Mouse (Mus musculus) MEL (cell line): Measurements from ENCODE around the gene Gdi1. TPM values are rescaled to one million over a fixed set of nuclear protein-coding genes. Genes with fewer than 3 reads are reported as not detected.

ENCODE experiments used
- DNase-seq: peaks from one replicate; pipeline ENCODE4 v3.0.0; 2011; ENCODE audit warnings: low read depth, low spot score
- H3K27ac ChIP-seq: 2 replicates; pipeline ENCODE4 v1.5.1; 2012; ENCODE audit warnings: low read depth, mild to moderate bottlenecking, control low read depth, low read length, moderate library complexity; ENCODE audit not compliant: control insufficient read depth
- H3K27me3 ChIP-seq, 2 experiments: fragments of 150-350 bp in 1 of 2; sonication (generic) in 1 of 2; 2 replicates each; pipeline ENCODE4 v1.6.1; 2012; ENCODE audit warnings: low read length in 2 of 2, mild to moderate bottlenecking in 2 of 2, improper control_type of control experiment in 1 of 2, moderate library complexity in 1 of 2; ENCODE audit not compliant: insufficient read depth in 2 of 2, control insufficient read depth in 1 of 2
- H3K36me3 ChIP-seq, 2 experiments: 2 replicates each; pipeline ENCODE4 v1.6.1; 2012 to 2014; ENCODE audit warnings: low read length in 2 of 2, improper control_type of control experiment in 1 of 2, inconsistent platforms in 1 of 2, mild to moderate bottlenecking in 1 of 2; ENCODE audit not compliant: insufficient read depth in 2 of 2, control insufficient read depth in 1 of 2
- H3K4me1 ChIP-seq, 2 experiments: fragments of 150-350 bp in 1 of 2; sonication (generic) in 1 of 2; 2 replicates each; pipeline ENCODE4 v1.6.1; 2012; ENCODE audit warnings: low read length in 2 of 2, improper control_type of control experiment in 1 of 2, mild to moderate bottlenecking in 1 of 2; ENCODE audit not compliant: insufficient read depth in 2 of 2, control insufficient read depth in 1 of 2
- H3K4me3 ChIP-seq, 2 experiments: fragments of 150-350 bp in 1 of 2; sonication (generic) in 1 of 2; 2 replicates each; pipeline ENCODE4 v1.5.1; 2012; ENCODE audit warnings: low read depth in 2 of 2, low read length in 2 of 2, mild to moderate bottlenecking in 2 of 2, moderate library complexity in 2 of 2, control low read depth in 1 of 2, improper control_type of control experiment in 1 of 2; ENCODE audit not compliant: control insufficient read depth in 1 of 2, insufficient read depth in 1 of 2
- H3K79me2 ChIP-seq: 2 replicates; pipeline ENCODE4 v1.6.1; 2012; ENCODE audit warnings: mild to moderate bottlenecking, low read length, moderate library complexity; ENCODE audit not compliant: control insufficient read depth, poor library complexity, insufficient read depth
- H3K9ac ChIP-seq: 2 replicates; pipeline ENCODE4 v1.6.1; 2012; ENCODE audit warnings: low read depth, mild to moderate bottlenecking, control low read depth, low read length, moderate library complexity; ENCODE audit not compliant: control insufficient read depth, poor library complexity, severe bottlenecking
- H3K9me3 ChIP-seq: fragments of 150-350 bp; sonication (generic); replicated peaks from 2 replicates; pipeline ENCODE4 v1.6.1; 2012; ENCODE audit warnings: mild to moderate bottlenecking, low read length, improper control_type of control experiment, moderate library complexity; ENCODE audit not compliant: insufficient read depth
- BHLHE40 ChIP-seq: IDR thresholded peaks from 2 replicates; pipeline ENCODE4 v1.6.1; 2012; ENCODE audit warnings: low read depth, mild to moderate bottlenecking, inconsistent platforms, low read length, improper control_type of control experiment, borderline replicate concordance
- CHD1 ChIP-seq: IDR thresholded peaks from 2 replicates; pipeline ENCODE4 v1.6.1; 2012; ENCODE audit warnings: low read depth, mild to moderate bottlenecking, inconsistent platforms, low read length, improper control_type of control experiment
- CHD2 ChIP-seq: IDR thresholded peaks from 2 replicates; pipeline ENCODE4 v1.6.1; 2011; ENCODE audit warnings: low read length, improper control_type of control experiment
- E2F4 ChIP-seq: IDR thresholded peaks from 2 replicates; pipeline ENCODE4 v1.6.1; 2011; ENCODE audit warnings: low read depth, low read length, improper control_type of control experiment, borderline replicate concordance
- EP300 ChIP-seq, 2 experiments: IDR thresholded peaks; 2 replicates each; pipeline ENCODE4 v1.6.1; 2011; ENCODE audit warnings: improper control_type of control experiment in 2 of 2, low read length in 2 of 2, low read depth in 1 of 2, mild to moderate bottlenecking in 1 of 2
- ETS1 ChIP-seq: IDR thresholded peaks from 2 replicates; pipeline ENCODE4 v1.6.1; 2012; ENCODE audit warnings: low read depth, mild to moderate bottlenecking, inconsistent platforms, low read length, improper control_type of control experiment, moderate library complexity
- MAFK ChIP-seq: IDR thresholded peaks from 2 replicates; pipeline ENCODE4 v1.6.1; 2011; ENCODE audit warnings: low read depth, mild to moderate bottlenecking, low read length, improper control_type of control experiment, borderline replicate concordance
- MAX ChIP-seq: IDR thresholded peaks from 2 replicates; pipeline ENCODE4 v1.6.1; 2011; ENCODE audit warnings: low read length, improper control_type of control experiment
- MYC ChIP-seq: IDR thresholded peaks from 2 replicates; pipeline ENCODE4 v1.6.1; 2011; ENCODE audit warnings: low read depth, mild to moderate bottlenecking, low read length, improper control_type of control experiment, moderate library complexity
- NELFE ChIP-seq: IDR thresholded peaks from 2 replicates; pipeline ENCODE4 v1.6.1; 2011; ENCODE audit warnings: low read depth, low read length, improper control_type of control experiment
- POLR2A ChIP-seq, 2 experiments: IDR thresholded peaks; 2 replicates each; pipeline ENCODE4 v1.6.1; 2011 to 2012; ENCODE audit warnings: low read length in 2 of 2, mild to moderate bottlenecking in 2 of 2, control low read depth in 1 of 2, improper control_type of control experiment in 1 of 2, low read depth in 1 of 2, moderate library complexity in 1 of 2; ENCODE audit not compliant: control insufficient read depth in 1 of 2, insufficient read depth in 1 of 2, poor library complexity in 1 of 2
- POLR2AphosphoS2 ChIP-seq: IDR thresholded peaks from 2 replicates; pipeline ENCODE4 v1.6.1; 2011; ENCODE audit warnings: low read length, improper control_type of control experiment
- RCOR1 ChIP-seq: IDR thresholded peaks from 2 replicates; pipeline ENCODE4 v1.6.1; 2012; ENCODE audit warnings: low read depth, mild to moderate bottlenecking, inconsistent platforms, low read length, improper control_type of control experiment
- SIN3A ChIP-seq: IDR thresholded peaks from 2 replicates; pipeline ENCODE4 v1.6.1; 2012; ENCODE audit warnings: low read length, improper control_type of control experiment, inconsistent platforms
- USF2 ChIP-seq, 2 experiments: IDR thresholded peaks; 2 replicates each; pipeline ENCODE4 v1.6.1; 2011 to 2012; ENCODE audit warnings: improper control_type of control experiment in 2 of 2, low read length in 2 of 2, borderline replicate concordance in 1 of 2, inconsistent platforms in 1 of 2, low read depth in 1 of 2, mild to moderate bottlenecking in 1 of 2; ENCODE audit not compliant: insufficient read depth in 1 of 2
- ZC3H11A ChIP-seq: IDR thresholded peaks from 2 replicates; pipeline ENCODE4 v1.6.1; 2012; ENCODE audit warnings: low read depth, mild to moderate bottlenecking, inconsistent platforms, low read length, improper control_type of control experiment
- ZKSCAN1 ChIP-seq: IDR thresholded peaks from 2 replicates; pipeline ENCODE4 v1.6.1; 2012; ENCODE audit warnings: low read depth, mild to moderate bottlenecking, inconsistent platforms, low read length, improper control_type of control experiment, moderate library complexity
- ZMIZ1 ChIP-seq: IDR thresholded peaks from 2 replicates; pipeline ENCODE4 v1.6.1; 2012; ENCODE audit warnings: low read depth, mild to moderate bottlenecking, inconsistent platforms, low read length, improper control_type of control experiment, moderate library complexity
- ZNF384 ChIP-seq: IDR thresholded peaks from 2 replicates; pipeline ENCODE4 v1.6.1; 2012; ENCODE audit warnings: low read depth, mild to moderate bottlenecking, inconsistent platforms, low read length, improper control_type of control experiment
- polyA plus RNA-seq, 2 experiments: library from polyadenylated mRNA; stranded (reverse) in 1 of 2; unstranded in 1 of 2; fragments of >175 nt in 1 of 2; fragments of >200 nt in 1 of 2; gene quantifications; 2 replicates each; pipeline versions ENCODE4 v1.2.1 to v1.2.4; 2012; ENCODE audit warnings: low replicate concordance in 2 of 2, low read depth in 1 of 2; ENCODE audit not compliant: insufficient read length in 2 of 2, insufficient read depth in 1 of 2, missing spikeins in 1 of 2
- total RNA-seq: library from RNA; depleted of rRNA; stranded (reverse); fragments of 300-350 nt; gene quantifications from 2 replicates; pipeline ENCODE4 v1.2.3, GENCODE M21; 2012

Gene Gdi1
- total and polyA plus RNA-seq, 3 experiments = 5.2 to 24.5 TPM; not detected in 1

DNA sequence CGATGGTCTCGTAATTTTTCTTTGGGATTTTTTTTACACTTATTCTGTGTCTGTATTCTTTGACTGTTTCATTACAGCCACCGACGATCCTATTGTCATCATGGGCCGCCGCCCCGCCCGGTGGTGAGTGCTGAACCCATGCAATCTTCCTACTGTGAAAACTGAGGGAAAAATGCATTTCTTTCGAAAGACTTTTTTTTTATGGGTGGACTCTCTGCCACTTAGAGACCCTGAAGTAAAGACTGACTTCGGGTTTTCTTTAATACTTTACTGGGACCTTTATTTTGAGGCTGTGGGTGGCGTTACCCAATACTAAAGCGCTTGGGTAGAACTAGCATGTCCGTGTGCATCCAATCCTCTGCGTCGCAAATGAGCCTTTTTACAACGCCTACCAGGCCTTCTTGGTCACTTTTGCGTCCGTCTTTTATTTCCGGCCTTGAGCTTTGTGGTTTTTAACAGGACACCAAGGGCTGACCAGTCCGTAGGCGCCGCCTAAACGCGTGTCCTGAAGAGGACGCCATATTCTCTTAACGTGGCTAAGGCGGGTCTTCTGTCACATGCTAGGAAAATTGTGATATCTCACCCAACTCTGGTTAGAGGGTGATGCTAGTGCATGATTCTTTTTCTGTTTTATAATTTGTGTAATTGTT lies 33.8 kb upstream of the Gdi1 start:
- Histone ChIP-seq H3K27ac (peak overlapping the region; percentile 95), H3K9ac (peak overlapping the region; percentile 95), H3K27me3 (no peaks in the 10 kb centered on the region), H3K79me2 (peaks cover 19% of the 10 kb centered on the region), H3K36me3 (peaks cover 0 to 7% of the 10 kb centered on the region in 2 experiments; a peak in 1 of 4 replicates), H3K4me3 (peak overlapping the region; percentile 67 to 91), H3K9me3 (no peaks in the 10 kb centered on the region), H3K4me1 (peaks cover 0 to 7% of the 10 kb centered on the region in 2 experiments; a peak in 3 of 4 replicates)
- DNase-seq = peak; percentile 55
- TF ChIP-seq MYC (0 out of 2 replicates have a peak, but pooled peaks have one; percentile 33), POLR2AphosphoS2 (peak; percentile 89; the same call in 1 of the 2 replicates), CHD1 (peak; percentile 98), SIN3A (peak; percentile 7; the same call in 1 of the 2 replicates), MAX (peak; percentile 5; the same call in 1 of the 2 replicates), ZC3H11A (no peak), BHLHE40 (no peak), EP300 (IDR thresholded peaks at IDR 0.05; ENCODE audit: low read depth in 1 of 2, low read length in 2 of 2) (peak in 1 of 2 experiments; percentile 34; a peak in 1 of 4 replicates)

DNA sequence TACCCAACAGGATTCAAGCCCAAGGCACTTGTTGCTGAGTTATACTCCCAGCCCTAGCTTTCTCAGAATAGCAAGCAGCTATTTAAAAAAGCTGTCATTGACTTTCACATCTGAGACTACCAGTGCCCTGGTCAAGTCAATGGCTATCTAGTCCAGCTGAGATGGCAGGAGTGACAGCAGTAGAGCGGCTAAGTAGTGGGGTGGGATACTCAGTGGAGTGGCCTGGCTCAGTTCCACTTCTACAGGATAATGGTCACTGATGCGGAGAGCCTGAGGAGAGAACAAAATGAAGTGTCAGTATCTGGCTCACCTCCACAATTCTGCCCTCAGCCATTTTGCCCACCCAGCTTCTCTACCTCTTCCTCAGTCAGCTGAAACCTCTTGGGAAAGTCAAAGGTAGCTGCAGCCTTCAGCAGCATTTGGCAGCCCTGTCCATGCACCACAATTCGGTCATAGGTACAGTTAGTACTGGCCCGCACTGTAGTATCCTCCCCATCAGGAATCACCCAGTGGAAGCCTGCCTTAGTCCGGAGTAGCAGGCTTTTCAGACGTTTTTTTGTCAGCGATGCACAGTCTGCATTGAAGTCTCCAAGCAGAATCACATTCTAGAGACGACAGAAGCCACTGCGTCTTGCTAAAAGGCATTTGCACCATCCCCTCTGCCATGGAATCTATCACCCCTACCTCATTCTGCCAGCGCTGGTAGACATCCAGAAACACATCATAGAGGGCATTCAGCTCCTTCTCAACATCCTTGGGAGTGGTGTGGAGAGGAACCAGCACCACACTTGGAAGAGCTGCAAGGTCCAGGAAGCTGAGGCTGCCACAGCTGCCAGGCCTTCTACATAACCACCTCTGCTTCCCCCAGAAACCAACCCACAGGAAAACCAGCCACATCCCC lies 31.1 kb upstream of the Gdi1 start:
- TF ChIP-seq CHD2 (peak; percentile 37; the same call in 1 of the 2 replicates), NELFE (peak; percentile 14; the same call in 1 of the 2 replicates), E2F4 (0 out of 2 replicates have a peak, but pooled peaks have one; percentile 66), RCOR1 (no peak), POLR2A (IDR thresholded peaks at IDR 0.05; ENCODE audit: control insufficient read depth in 1 of 2, insufficient read depth in 1 of 2, low read depth in 1 of 2, low read length in 2 of 2, poor library complexity in 1 of 2) (peak; percentile 49 to 90; a peak in 3 of 4 replicates), MAFK (0 out of 2 replicates have a peak, but pooled peaks have one; percentile 39), ZMIZ1 (peak; percentile 85; the same call in 1 of the 2 replicates), ZKSCAN1 (no peak), EP300 (IDR thresholded peaks at IDR 0.05; ENCODE audit: low read depth in 1 of 2, low read length in 2 of 2) (no peak), CHD1 (no peak), SIN3A (no peak), USF2 (IDR thresholded peaks at IDR 0.05; ENCODE audit: borderline replicate concordance in 1 of 2, insufficient read depth in 1 of 2, low read depth in 1 of 2, low read length in 2 of 2) (no peak), ETS1 (no peak), ZNF384 (no peak), POLR2AphosphoS2 (peak; percentile 100)
- H3K27me3 ChIP-seq = no peaks in the 10 kb centered on the region
- H3K27ac ChIP-seq = peak overlapping the region; percentile 2
- H3K9ac ChIP-seq = peak overlapping the region; percentile 43
- peak; percentile 63 for DNase-seq
- H3K36me3 ChIP-seq = peaks cover 0 to 13% of the 10 kb centered on the region in 2 experiments; a peak in 2 of 4 replicates
- H3K4me1 ChIP-seq = peaks cover 0 to 10% of the 10 kb centered on the region in 2 experiments; a peak in 3 of 4 replicates
- peaks cover 19% of the 10 kb centered on the region for H3K79me2 ChIP-seq
- no peaks in the 10 kb centered on the region for H3K9me3 ChIP-seq
- H3K4me3 ChIP-seq = 0 out of 4 replicates have a peak overlapping the region, but pooled peaks of 1 of the 2 experiments have one; percentile 19
